Mouse (Mus musculus) brain, embryonic 18.5 days (tissue): ENCODE measurements around the gene Rab5c.

ENCODE experiments used
- DNase-seq: peaks from one replicate; pipeline ENCODE4 v3.0.0-alpha.2; 2012; ENCODE audit warnings: low read depth, low spot score

Rab5c gene

DNA sequence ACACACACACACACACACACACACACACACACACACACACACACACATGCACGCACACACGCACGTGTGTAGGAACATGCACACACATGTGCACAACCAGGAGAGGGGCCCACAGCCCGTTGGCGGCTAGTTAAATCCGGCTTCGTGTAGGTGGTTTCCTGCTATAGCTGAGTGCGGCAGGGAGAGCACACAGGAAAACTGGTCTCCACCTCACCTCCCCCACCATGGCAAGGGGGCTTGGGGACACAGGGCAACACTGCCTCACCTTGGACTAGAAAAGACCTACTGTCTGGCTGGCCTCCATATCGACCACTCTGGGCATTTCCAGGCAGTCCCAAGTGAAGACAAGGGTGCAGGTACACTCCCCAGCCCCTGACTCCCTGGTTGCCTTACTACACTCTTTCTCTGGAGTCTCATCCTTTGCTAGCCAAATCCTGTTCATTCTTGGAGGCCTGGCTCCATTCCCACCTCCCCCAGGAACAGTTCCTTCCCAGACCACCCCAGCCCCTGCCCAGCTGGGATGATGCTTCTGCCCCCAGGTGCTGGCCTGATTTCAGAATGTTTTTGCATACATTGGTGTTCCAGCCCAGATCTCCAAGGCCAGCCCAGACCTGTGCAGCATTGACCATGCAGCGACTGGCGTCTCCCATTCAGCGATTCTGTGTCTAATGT, 16.1 kb upstream of the Rab5c start:
- DNase-seq = no peak

DNA sequence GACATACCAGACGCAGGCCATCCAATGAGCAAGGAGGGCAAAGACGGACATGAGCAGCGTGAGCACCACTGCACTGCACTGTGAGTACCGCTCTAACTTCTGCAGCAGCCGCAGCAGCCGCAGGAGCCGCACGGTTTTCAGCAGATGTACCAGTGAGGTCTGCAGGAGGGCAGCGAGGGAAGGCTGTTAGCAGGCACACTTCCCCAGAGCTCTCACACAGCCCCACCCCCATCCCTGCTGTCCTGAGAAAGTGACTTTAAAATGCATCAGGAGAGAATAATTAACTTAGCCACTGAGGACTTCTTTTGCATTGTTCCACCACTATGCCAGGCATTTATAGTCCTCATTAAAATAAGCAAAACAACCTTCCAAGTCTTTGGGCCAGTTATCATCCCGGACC, 14.3 kb upstream of the Rab5c start:
- DNase-seq = no peak

DNA sequence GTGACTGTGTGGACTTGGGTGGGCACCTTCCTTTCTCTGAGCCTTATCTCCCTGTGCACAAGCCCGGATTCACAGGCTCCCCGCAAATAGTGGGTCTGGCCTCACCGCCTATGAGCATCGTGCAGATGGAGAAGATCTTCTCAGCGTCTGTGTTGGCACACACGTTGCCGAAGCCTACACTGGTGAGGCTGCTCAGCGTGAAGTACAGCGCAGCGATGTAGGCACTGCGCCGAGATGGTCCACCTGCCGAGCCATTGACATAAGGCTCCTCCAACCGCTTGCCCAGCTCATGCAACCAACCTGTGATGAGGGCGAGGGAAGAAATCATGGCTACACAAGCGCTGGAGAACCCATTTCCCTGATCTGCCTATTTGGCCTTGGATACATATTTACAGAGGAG, 12.1 kb upstream of the Rab5c start:
- DNase-seq = no peak

DNA sequence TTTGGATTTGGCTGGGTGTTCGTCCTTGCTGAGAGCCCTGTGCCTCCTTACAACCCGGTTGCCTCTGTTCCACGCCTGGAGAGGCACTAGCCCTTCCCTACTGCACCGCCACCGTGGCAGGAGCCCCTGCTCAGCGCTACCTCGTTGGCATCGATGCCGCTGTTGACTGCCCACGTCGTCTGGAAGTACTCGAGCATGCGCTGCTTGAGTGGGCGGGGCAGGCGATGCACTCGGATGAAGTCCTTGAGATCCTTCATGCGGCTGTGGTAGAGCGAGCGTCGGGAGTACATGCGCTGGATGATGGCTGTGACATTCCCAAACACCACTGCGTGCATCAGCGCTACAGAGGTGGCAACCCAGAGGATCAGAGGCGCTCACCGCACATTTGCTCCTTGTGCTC, 11.5 kb upstream of the Rab5c start:
- DNase-seq = no peak

DNA sequence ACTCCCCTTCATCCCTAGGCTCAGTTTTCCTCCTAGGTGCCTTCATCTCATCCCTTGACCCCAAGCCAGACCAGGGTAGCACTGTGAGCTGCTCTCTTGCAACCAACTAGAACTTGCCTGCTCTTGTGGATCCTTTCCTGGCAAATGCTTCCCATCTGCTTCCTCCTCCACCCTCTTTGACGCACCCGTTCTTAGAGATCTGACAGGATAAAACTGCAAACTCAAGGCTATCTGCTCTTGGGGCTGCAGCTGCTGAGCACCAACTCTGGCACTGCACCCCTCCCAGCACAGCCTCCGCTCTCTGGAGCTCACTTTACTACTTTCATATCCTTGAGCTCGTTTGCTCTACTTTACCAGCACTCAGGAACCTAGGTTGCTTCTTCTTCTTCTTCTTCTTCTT, 10.6 kb upstream of the Rab5c start:
- DNase-seq = no peak

DNA sequence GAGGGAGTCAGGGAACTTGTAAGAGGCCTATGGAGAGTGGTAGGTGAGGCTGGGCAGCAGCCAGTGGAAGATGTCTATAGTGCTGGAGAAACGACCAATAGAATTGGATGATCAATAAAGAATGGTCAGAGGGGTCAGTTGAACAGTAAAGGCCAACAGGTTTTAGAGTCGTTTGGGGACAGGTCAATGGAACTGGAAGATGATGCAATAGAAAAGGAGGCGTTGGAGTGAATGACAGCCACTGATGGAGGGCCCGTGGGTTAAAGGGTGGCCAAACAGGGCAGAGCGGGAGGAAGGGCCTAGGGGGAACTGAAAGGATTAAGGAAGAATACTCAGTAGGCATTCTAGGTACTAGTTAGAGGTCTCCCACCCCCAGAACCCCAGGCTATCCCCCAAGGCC, 9.1 kb upstream of the Rab5c start:
- DNase-seq = no peak

DNA sequence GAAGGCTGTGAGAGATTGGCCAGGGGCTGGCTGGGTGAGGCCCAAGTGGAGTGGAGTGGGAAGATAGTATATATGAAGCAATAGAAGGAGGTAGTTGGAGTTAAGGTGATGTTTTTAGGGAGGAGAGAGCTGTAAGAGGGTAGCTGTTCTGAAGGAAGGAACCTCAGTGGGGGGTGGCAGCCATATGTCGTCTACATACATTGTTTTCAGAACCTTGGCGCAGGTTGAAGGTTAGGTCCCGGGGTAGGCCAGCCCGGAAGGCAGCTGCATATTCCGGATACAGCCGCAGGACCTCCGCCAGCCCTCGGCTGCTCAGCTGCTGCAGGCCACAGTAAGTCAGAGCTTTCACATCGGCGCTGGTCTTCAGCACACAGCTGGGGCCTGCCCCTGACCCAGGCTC, 8.5 kb upstream of the Rab5c start:
- DNase-seq = no peak

DNA sequence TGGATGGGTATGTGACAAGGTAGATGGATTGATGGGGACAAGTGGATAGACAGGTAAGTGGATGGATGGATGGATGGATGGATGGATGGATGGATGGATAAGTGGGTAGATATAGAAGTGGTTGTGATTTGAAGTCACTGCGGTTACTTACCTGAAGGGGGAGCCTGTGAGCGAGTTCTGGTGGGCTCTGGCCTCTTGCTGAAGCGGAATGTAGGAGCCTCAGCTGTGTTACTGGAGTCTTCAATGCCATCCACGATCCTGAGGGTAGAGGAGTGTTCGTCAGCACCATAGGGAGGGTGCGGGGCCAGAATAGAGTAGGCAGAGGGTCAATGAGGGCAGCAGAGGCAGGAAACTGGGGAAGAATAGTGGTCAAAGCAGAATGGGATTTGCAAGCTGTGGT, 7.1 kb upstream of the Rab5c start:
- DNase-seq = no peak

DNA sequence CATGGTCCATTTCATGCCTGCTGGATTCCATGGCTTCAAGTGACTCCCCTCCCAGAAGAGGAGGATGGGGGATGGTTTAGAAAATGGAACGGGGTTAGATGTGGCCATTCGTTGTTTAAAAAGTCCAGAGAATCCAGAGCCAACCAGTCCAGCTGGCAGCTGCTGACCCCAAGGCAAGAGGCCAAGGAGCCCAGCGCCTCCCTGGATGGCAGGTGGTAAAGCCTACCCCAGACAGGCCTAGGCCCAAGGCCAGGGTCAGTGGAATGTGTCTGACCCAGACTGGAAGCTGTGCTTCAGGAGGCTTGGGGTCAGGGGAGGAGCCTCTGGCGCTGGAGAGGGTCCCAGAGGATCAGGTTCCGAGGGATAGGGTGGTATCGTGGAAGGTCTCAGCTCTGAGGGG, 3.3 kb upstream of the Rab5c start:
- DNase-seq = no peak

DNA sequence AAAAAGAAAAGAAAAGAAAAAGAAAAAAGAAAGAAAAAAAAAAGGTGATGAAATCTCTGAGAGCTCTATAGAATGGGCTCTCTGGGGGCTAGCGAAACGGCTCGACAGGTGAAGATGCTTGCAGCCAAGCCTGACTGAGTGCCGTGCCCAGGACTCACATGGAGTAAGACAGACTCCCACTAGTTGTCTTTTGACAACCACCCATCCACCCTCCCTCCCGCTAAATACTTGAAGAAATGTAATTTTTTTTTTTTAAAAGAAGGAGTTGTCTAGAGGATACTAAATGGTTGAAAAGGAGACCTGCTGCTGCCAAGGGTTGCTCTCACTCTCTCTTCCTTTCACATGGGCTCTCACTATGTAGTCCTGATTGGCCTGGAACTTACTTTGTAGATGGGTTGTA, 734 bp upstream of the Rab5c start:
- no peak for DNase-seq

DNA sequence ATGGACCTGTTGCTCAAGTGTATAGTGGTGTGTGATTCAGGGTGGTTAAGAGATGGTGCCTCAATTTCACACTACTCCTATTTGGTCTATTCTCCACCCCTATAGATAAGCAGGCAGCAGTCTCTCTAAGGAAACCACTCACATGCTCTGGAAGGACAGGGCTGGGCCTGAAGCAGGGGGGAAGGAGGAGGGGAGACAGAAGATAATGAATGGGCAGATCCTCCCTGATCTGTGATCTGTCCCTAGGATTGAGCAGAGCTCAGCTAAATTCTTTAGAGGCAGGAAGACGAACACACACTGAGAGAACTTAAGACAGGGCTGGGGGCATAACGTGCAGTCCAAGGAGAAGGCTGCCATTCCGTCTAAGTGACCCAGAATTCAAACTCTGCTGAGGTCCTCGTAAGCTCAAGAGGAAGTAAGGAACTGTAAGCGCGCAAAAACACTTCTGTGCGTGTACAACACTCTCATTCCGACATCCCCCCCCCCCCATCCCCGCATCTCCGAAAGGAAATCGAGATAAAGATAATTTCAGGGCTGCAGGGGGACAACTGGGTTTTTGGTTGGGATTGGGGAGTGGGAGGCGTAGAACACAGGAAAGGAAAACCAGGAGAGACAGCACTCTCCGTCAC, 796 bp downstream of the Rab5c start:
- DNase-seq = no peak

DNA sequence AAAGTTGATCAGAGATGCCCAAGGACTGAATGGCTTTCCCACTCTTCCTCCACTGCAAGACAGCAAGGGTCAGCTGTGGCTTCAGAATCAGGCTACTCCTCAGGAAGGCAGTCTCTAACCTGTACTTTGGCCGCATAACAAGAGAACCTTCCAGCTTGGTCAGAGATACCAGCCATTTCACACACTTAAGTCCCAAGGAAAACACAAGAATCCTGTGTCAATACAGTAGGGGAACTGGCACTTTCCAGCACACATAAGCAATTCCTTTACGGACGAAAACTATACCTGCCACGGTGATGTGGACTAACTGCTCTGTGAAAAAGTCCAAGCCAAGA, 1.3 kb downstream of the Rab5c start:
- no peak for DNase-seq

DNA sequence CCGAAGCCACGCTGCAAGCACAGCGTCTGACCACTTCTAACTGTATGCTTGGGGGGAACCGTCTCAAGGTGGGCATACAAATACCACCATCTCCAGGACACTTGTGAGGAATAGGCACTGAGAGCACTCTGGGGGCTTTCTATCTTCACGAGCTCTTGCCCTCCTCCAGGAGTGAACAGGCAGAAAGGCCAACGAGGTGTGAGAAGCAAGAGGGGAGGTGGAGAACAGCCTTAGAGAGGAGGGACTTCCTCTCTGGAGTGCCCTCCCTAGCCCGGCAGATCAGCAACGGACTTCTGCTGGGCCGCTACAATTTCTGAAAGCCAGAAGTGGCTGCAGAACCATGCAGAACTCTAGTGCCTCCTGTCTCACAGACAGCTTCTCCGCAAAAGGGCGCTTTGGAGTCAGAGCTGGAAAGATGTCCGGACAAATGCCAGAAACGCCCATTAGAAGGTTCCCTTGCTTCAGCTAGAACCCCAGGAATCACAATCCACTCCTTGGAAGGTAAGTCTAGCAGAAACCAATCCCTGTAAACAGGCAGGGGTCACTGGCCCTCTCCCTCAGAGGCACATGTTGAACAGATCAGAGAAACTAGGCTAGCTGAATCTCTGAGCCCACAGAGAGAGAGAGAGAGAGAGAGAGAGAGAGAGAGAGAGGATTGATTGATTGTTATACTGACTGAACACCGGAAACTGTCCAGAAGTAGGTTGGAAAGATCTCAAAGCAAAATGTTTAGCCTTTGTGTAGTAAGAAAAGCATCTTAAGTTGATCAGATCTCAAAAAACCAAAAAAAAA, 1.9 kb downstream of the Rab5c start:
- DNase-seq = no peak

DNA sequence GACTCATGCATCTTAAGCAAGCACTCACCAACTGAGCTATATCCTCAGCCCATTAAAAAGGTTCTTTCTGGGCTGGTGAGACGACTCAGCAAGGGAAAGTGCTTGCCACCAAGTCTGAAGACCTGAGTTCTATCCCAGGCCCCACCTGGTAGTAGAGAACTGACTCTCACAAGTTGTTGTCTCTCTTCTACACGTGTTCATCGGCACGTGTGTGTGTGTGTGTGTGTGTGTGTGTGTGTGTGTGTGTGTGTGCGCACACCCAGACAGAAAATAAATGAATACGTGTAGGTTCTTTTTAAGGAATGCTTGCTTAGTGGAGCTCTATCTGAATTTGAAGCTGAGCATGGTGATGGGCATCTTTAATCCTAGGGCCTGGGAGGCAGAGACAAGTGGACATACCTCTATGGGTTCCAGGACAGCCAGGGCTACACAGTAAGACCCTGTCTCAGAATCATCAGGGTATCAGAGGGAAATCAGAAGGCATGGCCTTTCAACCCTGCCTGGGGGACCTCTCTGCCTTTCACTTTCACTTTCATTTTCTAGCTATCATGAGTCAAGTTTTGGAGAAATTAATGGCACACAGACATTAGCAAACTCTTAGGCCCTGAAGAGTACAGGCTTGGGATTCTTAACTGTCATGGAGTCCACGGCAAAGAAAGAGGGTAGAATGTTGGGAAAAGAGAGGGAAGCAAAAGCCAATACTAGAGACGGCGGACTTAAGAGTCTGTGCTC, 2.7 kb downstream of the Rab5c start:
- DNase-seq = no peak

DNA sequence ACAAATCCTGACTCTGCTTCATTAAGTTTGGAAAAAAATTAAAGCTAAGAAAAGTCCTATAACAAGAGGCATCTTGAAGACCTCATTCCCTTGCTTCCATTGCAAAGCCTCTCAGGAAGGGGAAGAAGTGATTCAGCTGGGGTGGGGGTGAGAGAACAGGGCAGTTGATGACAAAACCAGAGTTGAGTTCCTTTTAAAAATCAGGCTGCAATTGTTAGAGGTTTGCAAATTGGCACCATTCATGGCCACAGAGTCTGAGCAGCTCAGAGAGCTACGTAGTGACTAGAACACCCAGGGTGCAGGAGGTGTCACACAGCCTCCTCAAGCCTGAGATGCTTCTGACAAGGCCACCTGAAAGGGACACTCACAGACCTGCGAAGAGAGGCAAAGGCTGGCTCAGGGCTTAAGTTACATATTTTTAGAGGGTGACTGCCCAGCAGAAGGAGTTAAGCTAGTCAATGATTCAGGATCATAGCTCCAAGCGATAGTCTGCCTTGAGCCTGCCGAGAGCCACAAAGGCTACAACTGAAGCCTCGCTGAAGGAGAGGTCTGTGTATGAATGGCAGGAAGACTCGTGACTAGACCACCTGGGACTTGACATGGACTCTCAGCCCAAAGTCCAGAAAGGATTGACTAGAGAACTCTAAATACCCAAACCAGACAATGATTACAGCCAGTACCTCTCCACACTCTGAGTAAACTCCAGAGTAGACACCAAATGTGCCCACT, 7.4 kb downstream of the Rab5c start:
- DNase-seq = no peak

DNA sequence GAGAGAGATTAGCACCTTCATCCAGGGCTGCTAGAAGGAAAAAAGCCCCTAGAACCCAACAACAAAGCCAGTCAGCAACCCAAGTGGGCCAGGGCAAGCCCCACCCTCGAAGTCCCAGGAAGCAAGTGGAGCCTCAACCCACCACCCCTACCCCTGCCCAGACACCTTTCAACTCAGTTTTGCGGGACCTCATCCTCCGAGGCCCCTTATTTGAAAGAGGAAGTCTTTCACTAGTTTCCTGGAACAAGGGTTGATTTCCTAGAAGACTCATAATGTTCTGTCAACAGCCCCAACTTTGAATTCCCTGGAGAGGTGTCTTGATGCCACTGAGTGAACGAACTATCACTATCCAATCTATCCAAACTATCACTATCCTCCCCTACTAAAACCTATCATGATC, 8.0 kb downstream of the Rab5c start:
- DNase-seq = no peak

DNA sequence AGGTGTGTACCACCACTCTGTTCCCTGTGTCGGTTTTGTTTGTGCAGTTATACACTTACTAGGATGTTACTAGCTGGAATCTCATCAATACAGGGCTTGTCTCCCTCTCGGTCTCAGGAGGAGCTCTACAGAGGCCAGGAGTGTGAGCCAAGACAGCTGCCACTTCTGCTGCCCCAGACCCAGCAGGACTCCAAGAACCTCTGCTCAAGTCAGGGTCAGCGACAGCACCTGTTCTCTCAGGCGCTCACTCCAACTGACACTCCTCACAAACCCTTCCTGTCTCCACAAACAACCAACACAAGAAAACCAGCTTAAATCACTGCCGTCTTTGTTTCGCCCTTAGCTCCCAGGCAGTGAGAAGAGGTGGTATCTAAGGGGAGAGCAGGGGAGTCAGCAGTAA, 9.4 kb downstream of the Rab5c start:
- no peak for DNase-seq

DNA sequence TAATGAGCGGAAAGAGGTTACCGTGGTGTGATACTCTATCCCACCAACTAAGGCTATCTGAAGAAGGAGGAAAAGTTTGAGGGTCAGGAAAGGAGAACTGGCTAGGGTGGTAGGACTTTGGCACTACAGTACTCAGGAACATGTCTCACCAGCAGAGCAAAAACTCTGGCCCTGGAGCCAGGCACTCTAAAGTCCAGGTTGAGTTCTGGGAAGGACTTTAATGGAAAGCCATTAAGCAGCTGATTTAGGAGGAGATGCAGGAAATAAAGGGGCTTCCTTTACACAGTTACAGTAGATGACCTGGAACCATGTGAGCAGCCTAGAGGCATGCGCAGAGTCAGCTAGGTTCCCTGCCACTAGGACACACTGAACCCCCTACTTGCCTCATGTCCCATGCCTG, 10.8 kb downstream of the Rab5c start:
- no peak for DNase-seq

DNA sequence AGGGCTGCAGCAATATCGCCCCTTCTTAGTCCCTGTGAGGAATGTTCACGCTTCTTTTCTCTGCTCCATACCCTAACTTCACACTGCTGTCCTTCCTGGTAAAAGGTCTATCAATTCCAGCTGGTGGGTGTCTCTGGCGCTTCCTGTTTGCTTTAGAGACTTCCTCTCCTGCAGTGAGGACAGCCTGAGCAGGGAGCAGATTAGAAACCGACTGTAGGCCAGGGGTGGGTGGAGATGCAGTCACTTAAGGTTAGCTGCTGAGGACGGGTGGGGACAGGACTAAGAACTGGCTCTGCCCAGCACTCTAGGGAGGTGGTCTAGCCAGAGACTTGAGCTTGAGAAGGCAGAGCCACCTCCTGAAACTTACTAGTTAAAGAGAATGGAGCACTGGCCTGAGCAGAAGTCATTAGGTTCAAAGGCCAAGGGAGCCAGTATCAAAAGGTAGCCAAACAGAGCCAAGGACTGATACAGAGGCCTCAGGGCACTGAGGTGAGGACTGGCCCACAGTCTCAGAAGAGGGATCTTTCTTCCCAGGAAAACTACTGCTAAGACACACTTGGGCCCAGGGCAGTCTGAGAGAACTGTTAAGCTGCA, 13.0 kb downstream of the Rab5c start:
- DNase-seq = no peak

DNA sequence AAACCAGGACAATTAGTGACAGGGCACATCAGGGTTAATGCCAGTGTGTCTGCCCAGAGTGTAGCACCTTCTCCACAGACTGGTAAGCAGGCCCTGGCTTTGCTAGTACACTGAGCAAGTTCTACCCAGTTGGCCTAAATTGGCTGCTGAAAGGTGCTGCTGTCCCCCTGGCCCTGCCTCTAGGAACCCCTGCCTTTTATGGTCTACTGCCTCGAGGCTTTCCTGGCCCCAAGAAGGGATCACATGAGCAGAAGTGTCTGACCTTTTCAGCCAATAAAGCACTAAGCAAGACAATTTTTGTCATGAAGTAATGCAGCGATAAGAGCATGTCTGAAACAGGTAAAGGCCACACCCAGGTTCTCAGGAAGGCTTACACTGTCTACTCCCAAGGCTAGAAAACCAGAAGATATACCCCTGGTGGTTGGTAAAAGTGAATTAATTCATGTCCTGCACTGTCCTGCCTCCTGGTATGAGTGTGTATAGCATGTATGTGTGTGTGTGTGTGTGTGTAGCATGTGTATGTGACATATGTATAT, 15.5 kb downstream of the Rab5c start:
- no peak for DNase-seq

DNA sequence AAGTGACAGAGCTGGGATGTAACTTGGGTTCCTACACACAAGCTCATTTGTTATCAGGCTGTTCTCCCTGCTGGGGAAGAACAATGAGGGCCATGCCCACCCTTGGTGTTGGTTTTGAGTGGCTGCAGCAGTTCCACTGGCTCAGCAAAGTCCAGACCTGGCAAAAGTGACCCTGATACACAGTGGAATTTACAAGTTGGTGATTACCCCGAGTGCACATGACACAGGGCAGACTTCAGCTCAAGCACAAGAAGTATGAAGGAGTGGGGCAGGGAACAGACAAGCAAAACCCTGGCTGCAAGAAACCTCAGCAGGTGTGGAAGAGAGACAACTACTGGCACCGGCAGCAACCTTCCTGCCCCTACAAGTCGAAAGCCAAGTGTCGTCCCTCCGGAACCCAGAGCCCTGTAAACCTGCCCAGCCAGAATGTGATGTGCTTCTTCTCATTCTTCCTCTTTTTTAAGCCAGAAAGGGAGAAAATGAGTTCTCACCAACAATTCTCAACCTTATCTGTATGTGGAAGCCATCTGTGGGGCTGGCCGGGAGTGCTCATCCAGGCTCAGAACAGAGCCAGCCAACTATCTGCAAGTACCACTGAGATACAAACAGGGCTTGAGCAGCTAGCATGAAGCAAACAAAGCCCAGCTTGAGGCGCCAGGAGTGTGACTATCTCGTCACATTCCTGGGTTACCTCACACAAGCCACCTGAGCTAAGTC, 16.1 kb downstream of the Rab5c start:
- no peak for DNase-seq
